Mouse (Mus musculus) CH12.LX (cell line): Measurements from ENCODE around the gene Pabpn1l.

Experiments
- BHLHE40 ChIP-seq: IDR thresholded peaks from 2 replicates; pipeline ENCODE4 v1.6.1; 2011; ENCODE audit warnings: mild to moderate bottlenecking, low read depth, low read length, improper control_type of control experiment
- CTCF ChIP-seq, 2 experiments: IDR thresholded peaks in 1 of 2; conservative IDR thresholded peaks in 1 of 2; 2 replicates each; pipeline ENCODE4 v1.5.1; 2011 to 2012; ENCODE audit warnings: low read depth in 2 of 2, low read length in 2 of 2, improper control_type of control experiment in 1 of 2, inconsistent platforms in 1 of 2, mild to moderate bottlenecking in 1 of 2, moderate library complexity in 1 of 2
- E2F4 ChIP-seq: IDR thresholded peaks from 2 replicates; pipeline ENCODE4 v1.6.1; 2011; ENCODE audit warnings: low read depth, low read length, improper control_type of control experiment; ENCODE audit not compliant: insufficient replicate concordance
- EP300 ChIP-seq: IDR thresholded peaks from 2 replicates; pipeline ENCODE4 v1.6.1; 2011; ENCODE audit warnings: low read length, improper control_type of control experiment
- HCFC1 ChIP-seq: IDR thresholded peaks from 2 replicates; pipeline ENCODE4 v1.6.1; 2012; ENCODE audit warnings: low read depth, mild to moderate bottlenecking, inconsistent platforms, low read length, improper control_type of control experiment
- MEF2A ChIP-seq: IDR thresholded peaks from 2 replicates; pipeline ENCODE4 v1.6.1; 2014; ENCODE audit warnings: low read depth, mild to moderate bottlenecking, inconsistent platforms, low read length, improper control_type of control experiment, borderline replicate concordance
- MYC ChIP-seq: IDR thresholded peaks from 2 replicates; pipeline ENCODE4 v1.6.1; 2011; ENCODE audit warnings: low read depth, mild to moderate bottlenecking, improper control_type of control experiment, low read length
- POLR2A ChIP-seq: IDR thresholded peaks from 2 replicates; pipeline ENCODE4 v1.6.1; 2011; ENCODE audit warnings: low read depth, mild to moderate bottlenecking, improper control_type of control experiment, low read length
- RCOR1 ChIP-seq: conservative IDR thresholded peaks from 2 replicates; pipeline ENCODE4 v1.6.1; 2012; ENCODE audit warnings: low read depth, mild to moderate bottlenecking, inconsistent platforms, low read length, improper control_type of control experiment
- SIN3A ChIP-seq: IDR thresholded peaks from 2 replicates; pipeline ENCODE4 v1.6.1; 2012; ENCODE audit warnings: low read length, improper control_type of control experiment, inconsistent platforms
- USF1 ChIP-seq: IDR thresholded peaks from 2 replicates; pipeline ENCODE4 v1.6.1; 2014; ENCODE audit warnings: low read depth, mild to moderate bottlenecking, inconsistent platforms, low read length, improper control_type of control experiment
- ZNF384 ChIP-seq: IDR thresholded peaks from 2 replicates; pipeline ENCODE4 v1.6.1; 2012; ENCODE audit warnings: low read depth, low read length, improper control_type of control experiment, inconsistent platforms

DNA sequence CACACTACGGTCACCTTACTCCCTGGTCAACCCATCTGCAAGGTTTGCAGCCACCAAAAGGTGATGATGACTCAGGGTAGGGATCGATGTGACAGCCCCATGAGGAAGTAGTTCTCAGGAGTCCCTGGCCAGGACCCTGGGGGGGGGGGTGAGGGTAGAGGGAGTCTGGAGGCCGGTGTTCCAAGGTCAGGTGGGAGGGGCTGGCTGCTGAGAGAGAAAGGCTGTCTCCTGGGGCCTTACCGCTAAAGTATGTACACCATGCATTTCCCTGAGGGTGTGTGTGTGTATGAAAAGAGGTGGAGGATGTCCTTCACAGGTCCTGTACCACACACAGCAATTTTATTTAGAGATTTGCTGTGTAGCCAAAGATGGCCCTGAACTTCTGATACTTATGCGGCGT lies 30.1 kb upstream of the Pabpn1l start:
- TF ChIP-seq HCFC1 (no peak), POLR2A (no peak), RCOR1 (no peak), EP300 (no peak), CTCF (conservative IDR thresholded peaks at IDR 0.05 in 1 of 2, IDR thresholded peaks at IDR 0.05 in 1 of 2; ENCODE audit: low read depth in 2 of 2, low read length in 2 of 2) (no peak), MEF2A (no peak), USF1 (no peak), SIN3A (no peak), BHLHE40 (no peak), E2F4 (no peak), MYC (no peak), ZNF384 (no peak)
